Mouse (Mus musculus) embryonic fibroblast, embryonic 13.5 days (primary cell): Measurements from ENCODE around the gene Krtap4-1. TPM values are rescaled to one million over a fixed set of nuclear protein-coding genes. Genes with fewer than 3 reads are reported as not detected.
"Not testable (repeated sequence)": the region's sequence is repeated elsewhere in the genome, so short reads cannot be mapped to it uniquely, and the experiment has no call there.

Experiments used
- H3K27ac ChIP-seq: 2 replicates; pipeline ENCODE4 v1.5.1; 2012; ENCODE audit warnings: low read length, control low read depth, inconsistent platforms; ENCODE audit not compliant: insufficient read depth
- H3K4me1 ChIP-seq: 2 replicates; pipeline ENCODE4 v1.6.1; 2011; ENCODE audit warnings: low read length; ENCODE audit not compliant: control insufficient read depth, insufficient read depth
- H3K4me3 ChIP-seq: 2 replicates; pipeline ENCODE4 v1.5.1; 2011; ENCODE audit warnings: mild to moderate bottlenecking, control low read depth, low read length; ENCODE audit not compliant: insufficient read depth
- CTCF ChIP-seq: IDR thresholded peaks from 2 replicates; pipeline ENCODE4 v1.5.1; 2011; ENCODE audit warnings: mild to moderate bottlenecking, control low read depth, low read length, moderate library complexity, borderline replicate concordance; ENCODE audit not compliant: insufficient read depth
- POLR2A ChIP-seq: IDR thresholded peaks from 2 replicates; pipeline ENCODE4 v1.6.1; 2011; ENCODE audit warnings: low read depth, mild to moderate bottlenecking, control low read depth, low read length, moderate library complexity
- polyA plus RNA-seq: library from polyadenylated mRNA; stranded (reverse); fragments of >200 nt; gene quantifications from 2 replicates; pipeline ENCODE4 v1.2.4, GENCODE M21; 2011; ENCODE audit warnings: low read depth; ENCODE audit not compliant: missing spikeins, insufficient read length

The Krtap4-1 gene
- polyA plus RNA-seq: not detected in 2 replicates

GRCm38 (mm10) chr11:99628138-99628537, at the start of gene Krtap4-1:
Gene Krtap4-1 (minus strand): TSS chr11:99628238.
- H3K4me1 ChIP-seq: no peaks in the 10 kb centered on the region
- H3K4me3 ChIP-seq: no peak within 1 kb of the TSS
- no peak for TF ChIP-seq POLR2A
- H3K27ac ChIP-seq: no peak within 1 kb of the TSS

- no peaks in the 10 kb centered on the region for H3K4me1 ChIP-seq
- TF ChIP-seq CTCF (no peak), POLR2A (no peak)
- no peak within 1 kb of the TSS for H3K4me3 ChIP-seq
- H3K27ac ChIP-seq: no peak within 1 kb of the TSS
Measured at GRCm38 (mm10) chr11:99665860-99666259, 37.8 kb upstream of the Krtap4-1 start, which contains the start of gene Krtap4-6. Gene Krtap4-6 (minus strand): TSS chr11:99665960.

- Histone ChIP-seq H3K4me1 (peaks cover 7% of the 10 kb centered on the region; the same call in 1 of the 2 replicates), H3K4me3 (no peak overlapping the region), H3K27ac (no peak overlapping the region)
- TF ChIP-seq CTCF (no peak), POLR2A (no peak)
Measured at GRCm38 (mm10) chr11:99662802-99663201, 34.8 kb upstream of the Krtap4-1 start.

GRCm38 (mm10) chr11:99659256-99659655, 31.2 kb upstream of the Krtap4-1 start:
- TF ChIP-seq CTCF (no peak), POLR2A (no peak)
- H3K4me3 ChIP-seq: no peak overlapping the region
- peak overlapping the region; percentile 46; the same call in 1 of the 2 replicates for H3K27ac ChIP-seq
- H3K4me1 ChIP-seq: peaks cover 7% of the 10 kb centered on the region; the same call in 1 of the 2 replicates

GRCm38 (mm10) chr11:99658467-99659010, 30.5 kb upstream of the Krtap4-1 start, which contains the start of gene Gm11563:
Gene Gm11563 (minus strand): TSS chr11:99658960.
- peak within 1 kb of the TSS; percentile 74 for H3K27ac ChIP-seq
- H3K4me1 ChIP-seq, H3K4me3 ChIP-seq: not testable (repeated sequence)

- Histone ChIP-seq H3K27ac (no peak overlapping the region), H3K4me3 (no peak overlapping the region), H3K4me1 (peaks cover 7% of the 10 kb centered on the region; the same call in 1 of the 2 replicates)
- no peak for TF ChIP-seq CTCF
- TF ChIP-seq POLR2A: no peak
Measured at GRCm38 (mm10) chr11:99657051-99657450, 29.0 kb upstream of the Krtap4-1 start.

GRCm38 (mm10) chr11:99650136-99650535, 22.1 kb upstream of the Krtap4-1 start, which contains the start of gene Gm11555:
Gene Gm11555 (minus strand): TSS chr11:99650236.
- no peaks in the 10 kb centered on the region for H3K4me1 ChIP-seq
- no peak within 1 kb of the TSS for H3K4me3 ChIP-seq
- TF ChIP-seq POLR2A: no peak
- TF ChIP-seq CTCF: no peak
- H3K27ac ChIP-seq: no peak within 1 kb of the TSS

- H3K4me1 ChIP-seq: no peaks in the 10 kb centered on the region; the same call in 1 of the 2 replicates
- no peak overlapping the region for H3K27ac ChIP-seq
Measured at GRCm38 (mm10) chr11:99646444-99646843, 18.4 kb upstream of the Krtap4-1 start.

GRCm38 (mm10) chr11:99644351-99644750, 16.3 kb upstream of the Krtap4-1 start:
- Histone ChIP-seq H3K27ac (no peak overlapping the region), H3K4me3 (no peak overlapping the region), H3K4me1 (no peaks in the 10 kb centered on the region; the same call in 1 of the 2 replicates)
- TF ChIP-seq CTCF (no peak), POLR2A (no peak)

More at GRCm38 (mm10) chr11:99646444-99646843, 18.4 kb upstream of the Krtap4-1 start:
- H3K4me3 ChIP-seq: no peak overlapping the region
- TF ChIP-seq CTCF (no peak), POLR2A (no peak)

- not testable (repeated sequence) for H3K4me1 ChIP-seq, H3K4me3 ChIP-seq, H3K27ac ChIP-seq
Measured at GRCm38 (mm10) chr11:99643635-99644139, 15.6 kb upstream of the Krtap4-1 start, which contains the start of gene Krtap4-7. Gene Krtap4-7 (minus strand): TSS chr11:99644089.
